Mouse (Mus musculus) midbrain, embryonic 15.5 days (tissue): ENCODE measurements around the gene Uchl3. TPM values are rescaled to one million over a fixed set of nuclear protein-coding genes. Genes with fewer than 3 reads are reported as not detected.

Experiments
- ATAC-seq: fragments of 200-750 bp; cut with Nextera tagmentation; replicated peaks from 2 replicates; pipeline ENCODE4 v1.8.0; 2017; ENCODE audit warnings: moderate TSS enrichment
- H3K27ac ChIP-seq: fragments of 300-500 bp; sonication (generic); 2 replicates; pipeline ENCODE4 v1.5.1; 2015; ENCODE audit warnings: mild to moderate bottlenecking, inconsistent platforms
- H3K27me3 ChIP-seq: fragments of 300-500 bp; sonication (generic); replicated peaks from 2 replicates; pipeline ENCODE4 v1.6.1; 2015; ENCODE audit warnings: inconsistent platforms
- H3K36me3 ChIP-seq: fragments of 300-500 bp; sonication (generic); replicated peaks from 2 replicates; pipeline ENCODE4 v1.6.1; 2015; ENCODE audit warnings: inconsistent platforms
- H3K4me1 ChIP-seq: fragments of 300-500 bp; sonication (generic); 2 replicates; pipeline ENCODE4 v1.6.1; 2015; ENCODE audit warnings: inconsistent platforms
- H3K4me2 ChIP-seq: fragments of 300-500 bp; sonication (generic); 2 replicates; pipeline ENCODE4 v1.6.1; 2015; ENCODE audit warnings: inconsistent platforms, mild to moderate bottlenecking, moderate library complexity
- H3K4me3 ChIP-seq: fragments of 300-500 bp; sonication (generic); 2 replicates; pipeline ENCODE4 v1.5.1; 2015; ENCODE audit warnings: mild to moderate bottlenecking, inconsistent platforms
- H3K9ac ChIP-seq: fragments of 300-500 bp; sonication (generic); 2 replicates; pipeline ENCODE4 v1.6.1; 2015; ENCODE audit warnings: mild to moderate bottlenecking, inconsistent platforms
- H3K9me3 ChIP-seq: fragments of 300-500 bp; sonication (generic); 2 replicates; pipeline ENCODE4 v1.6.1; 2016; ENCODE audit warnings: inconsistent platforms
- WGBS: fragments of 180-500 bp; shearing (Covaris S2); methylation state at CpG from one replicate; pipeline ENCODE4 v1.1.7; 2015; ENCODE audit warnings: mixed read lengths; 5-methylcytosine and 5-hydroxymethylcytosine counted together
- polyA plus RNA-seq: library from polyadenylated mRNA; unstranded; fragments of >200 nt; fragmentation: Nextera tagmentation; extraction: Ambion mirVana; gene quantifications from 2 replicates; pipeline ENCODE4 v1.2.1, GENCODE M21; 2015

Gene Uchl3
- 258 and 269 TPM in 2 replicates for polyA plus RNA-seq

DNA sequence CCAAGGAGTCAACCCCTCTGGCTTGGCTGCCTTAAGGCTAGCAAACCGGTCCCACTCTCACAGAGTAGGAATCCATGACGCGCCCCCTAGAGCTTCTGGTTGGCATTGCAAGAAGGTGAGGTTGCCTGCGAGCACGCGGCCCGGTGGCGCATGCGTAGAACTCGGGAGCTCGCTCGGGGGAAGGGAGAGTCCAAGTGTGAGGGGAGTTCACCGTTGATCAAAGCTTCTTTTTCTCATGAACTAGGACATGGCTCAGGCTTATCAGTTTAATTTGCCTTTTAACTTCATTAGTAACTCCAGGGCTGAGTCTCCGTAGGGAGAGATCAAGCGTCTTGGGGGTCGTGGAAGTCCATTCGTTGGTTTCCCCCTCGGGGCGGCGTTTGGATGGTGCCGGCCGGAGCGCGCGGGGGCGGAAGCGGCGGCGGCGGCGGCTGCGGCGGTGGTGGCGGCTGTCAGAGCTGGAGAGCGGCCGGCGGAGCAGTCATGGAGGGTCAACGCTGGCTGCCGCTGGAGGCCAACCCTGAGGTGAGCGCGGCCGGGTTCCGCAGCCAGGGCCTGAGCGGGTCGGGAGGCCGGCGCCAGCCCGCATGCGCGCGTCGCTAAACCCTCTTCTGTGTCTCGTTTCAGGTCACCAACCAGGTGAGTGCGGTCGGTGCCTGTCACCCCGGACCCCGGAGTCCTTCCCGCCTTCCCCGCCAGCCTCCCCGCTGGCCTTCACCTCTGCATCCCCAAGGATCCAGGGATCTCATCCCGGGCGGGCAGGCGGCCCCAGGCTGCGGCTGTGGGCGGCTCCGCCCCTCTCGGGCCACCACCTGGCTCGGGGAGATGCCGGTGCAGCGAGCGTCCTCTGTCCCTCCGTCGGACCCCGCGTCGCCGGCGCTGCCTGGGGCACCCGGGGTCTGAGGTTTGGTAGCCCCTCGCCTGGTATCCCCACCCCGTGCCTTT lies at the start of gene Uchl3:
TSS of gene Uchl3 (plus strand) at position 387 of the 945 bp plus-strand sequence.
- H3K27ac ChIP-seq = peak within 1 kb of the TSS; percentile 85
- under 1% methylated on average over 81 of the region's 81 CpGs for WGBS
- no peaks in the 10 kb centered on the region for H3K27me3 ChIP-seq
- peak within 1 kb of the TSS; percentile 89 for H3K4me3 ChIP-seq
- H3K9ac ChIP-seq = peak within 1 kb of the TSS; percentile 95
- peak; percentile 92 for ATAC-seq
- H3K36me3 ChIP-seq = no peaks in the 10 kb centered on the region
- no peaks in the 10 kb centered on the region for H3K9me3 ChIP-seq
- H3K4me1 ChIP-seq = peaks cover 12% of the 10 kb centered on the region
- peak within 1 kb of the TSS; percentile 63 for H3K4me2 ChIP-seq

DNA sequence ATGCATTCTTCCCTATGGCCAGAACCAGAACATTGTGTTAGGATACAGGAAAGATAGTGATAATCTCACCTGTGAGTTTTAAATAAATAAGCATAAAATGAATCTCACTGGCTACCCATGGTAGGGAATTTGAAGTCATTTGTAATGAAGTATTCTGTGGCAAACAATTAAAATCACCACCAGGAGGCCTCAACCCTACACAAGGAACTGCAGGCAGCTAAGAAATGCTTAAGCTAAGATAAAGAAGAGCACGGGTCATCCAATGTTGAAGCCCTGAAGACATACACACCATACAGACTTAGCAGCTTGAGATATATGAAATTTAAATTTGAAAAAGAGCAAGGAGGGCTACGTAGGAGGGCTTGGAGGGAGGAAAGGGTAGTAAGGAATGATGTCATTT lies 47.9 kb upstream of the Uchl3 start:
- H3K4me2 ChIP-seq = no peak overlapping the region
- H3K36me3 ChIP-seq = no peaks in the 10 kb centered on the region
- no peak overlapping the region for H3K27ac ChIP-seq
- no peak overlapping the region for H3K4me3 ChIP-seq
- 52% methylated on average over 2 of the region's 2 CpGs for WGBS
- no peak overlapping the region for H3K9ac ChIP-seq
- no peak for ATAC-seq
- H3K27me3 ChIP-seq = no peaks in the 10 kb centered on the region
- no peaks in the 10 kb centered on the region for H3K9me3 ChIP-seq
- H3K4me1 ChIP-seq = peaks cover 12% of the 10 kb centered on the region

DNA sequence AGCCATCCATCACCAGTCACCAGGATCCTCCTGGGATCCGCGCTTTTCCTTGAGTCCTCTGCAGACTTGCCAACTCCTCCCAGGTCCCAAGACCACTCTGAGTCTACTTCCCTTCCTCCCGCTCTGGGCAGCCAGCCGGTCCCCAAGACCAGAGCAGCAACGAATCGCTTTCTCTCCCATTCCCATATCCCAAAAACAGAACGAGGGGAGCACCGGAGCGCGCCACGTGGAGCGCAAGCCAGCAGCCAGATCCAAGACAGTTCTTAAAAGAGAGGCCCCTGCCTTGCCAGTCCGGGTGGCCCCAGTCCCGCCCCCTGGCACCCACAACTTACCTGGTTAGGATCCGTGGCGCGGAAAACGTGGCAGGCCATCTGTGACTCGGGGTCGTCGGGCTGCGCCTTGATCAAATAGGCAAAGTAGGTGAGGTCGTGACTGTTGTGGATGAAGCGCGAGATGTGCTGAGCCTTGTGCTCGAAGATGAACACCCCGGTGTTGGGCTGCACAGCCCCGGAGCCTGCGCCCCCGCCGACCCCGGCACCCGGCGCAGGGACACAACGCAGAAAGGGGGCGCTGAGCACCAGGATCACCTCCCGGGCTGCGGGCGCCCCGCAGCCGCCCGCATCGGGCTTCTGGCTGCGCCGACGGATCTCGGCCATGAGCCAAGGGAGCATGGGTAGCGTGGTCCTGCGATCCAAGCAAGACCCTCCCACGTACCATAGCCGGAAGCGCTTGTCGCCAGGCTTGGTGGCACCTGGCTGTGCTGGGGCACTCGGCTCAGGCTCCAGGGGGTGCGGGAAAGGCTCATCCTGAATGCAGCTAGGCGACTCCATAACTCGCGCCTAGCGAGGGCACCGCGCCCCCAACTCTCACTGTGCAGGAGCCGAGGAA lies 45.9 kb upstream of the Uchl3 start:
- Histone ChIP-seq H3K4me1 (peaks cover 12% of the 10 kb centered on the region), H3K9me3 (no peaks in the 10 kb centered on the region), H3K9ac (peak overlapping the region; percentile 65), H3K27me3 (no peaks in the 10 kb centered on the region), H3K4me3 (peak overlapping the region; percentile 76), H3K36me3 (no peaks in the 10 kb centered on the region), H3K27ac (peak overlapping the region; percentile 74), H3K4me2 (peak overlapping the region; percentile 94)
- under 1% methylated on average over 62 of the region's 62 CpGs for WGBS
- peak; percentile 72 for ATAC-seq

DNA sequence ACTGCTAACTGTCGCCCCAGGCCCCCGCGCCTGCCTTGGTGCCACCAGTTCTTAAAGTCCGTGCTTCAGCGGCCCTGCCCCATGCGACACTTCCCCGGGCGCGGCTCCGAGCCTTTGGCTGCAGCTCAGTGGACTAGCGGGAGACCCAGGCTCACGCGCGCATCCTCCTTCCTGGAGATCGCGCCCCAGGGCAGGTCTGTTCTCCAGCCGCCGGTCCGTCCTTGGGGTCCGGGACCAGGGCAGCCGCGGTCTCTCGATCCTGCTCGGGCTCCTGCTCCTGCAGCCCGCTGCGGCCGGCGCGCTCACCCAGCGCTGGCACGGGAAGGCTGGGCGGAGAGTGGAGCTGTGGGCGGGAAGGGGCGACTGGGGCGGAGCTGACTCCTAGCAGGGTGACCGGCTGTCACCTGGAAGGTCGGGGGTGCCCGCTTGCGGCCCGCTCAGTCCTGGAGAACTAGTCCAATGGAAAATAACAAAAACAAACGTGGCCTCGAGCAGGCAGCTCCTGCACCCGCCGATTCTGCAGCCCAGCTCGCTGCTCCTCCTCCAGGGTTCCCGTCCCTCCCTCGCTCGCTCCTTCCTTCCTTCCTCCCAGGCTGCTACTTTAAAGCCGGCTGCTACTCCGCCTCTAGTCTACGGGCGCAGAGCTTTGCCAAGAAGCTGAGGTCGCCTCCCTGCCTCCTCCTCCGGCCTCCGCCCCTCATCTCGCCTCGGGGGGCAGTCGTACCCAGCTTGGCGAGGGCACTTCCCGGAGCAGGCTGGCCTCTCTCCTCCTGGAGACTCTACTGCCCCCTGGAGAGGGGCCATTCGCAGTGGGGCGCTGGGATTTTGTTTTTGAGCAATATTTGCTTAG lies 45.0 kb upstream of the Uchl3 start, which contains the start of gene Tbc1d4:
TSS of gene Tbc1d4 (minus strand) at position 673 of the 850 bp plus-strand sequence.
- peak within 1 kb of the TSS; percentile 65 for H3K9ac ChIP-seq
- H3K9me3 ChIP-seq = no peaks in the 10 kb centered on the region
- no peaks in the 10 kb centered on the region for H3K27me3 ChIP-seq
- H3K36me3 ChIP-seq = no peaks in the 10 kb centered on the region
- WGBS = under 1% methylated on average over 62 of the region's 62 CpGs
- H3K4me2 ChIP-seq = peak within 1 kb of the TSS; percentile 94
- H3K4me3 ChIP-seq = peak within 1 kb of the TSS; percentile 76
- H3K27ac ChIP-seq = peak within 1 kb of the TSS; percentile 74
- peaks cover 12% of the 10 kb centered on the region for H3K4me1 ChIP-seq
- peak; percentile 91 for ATAC-seq

DNA sequence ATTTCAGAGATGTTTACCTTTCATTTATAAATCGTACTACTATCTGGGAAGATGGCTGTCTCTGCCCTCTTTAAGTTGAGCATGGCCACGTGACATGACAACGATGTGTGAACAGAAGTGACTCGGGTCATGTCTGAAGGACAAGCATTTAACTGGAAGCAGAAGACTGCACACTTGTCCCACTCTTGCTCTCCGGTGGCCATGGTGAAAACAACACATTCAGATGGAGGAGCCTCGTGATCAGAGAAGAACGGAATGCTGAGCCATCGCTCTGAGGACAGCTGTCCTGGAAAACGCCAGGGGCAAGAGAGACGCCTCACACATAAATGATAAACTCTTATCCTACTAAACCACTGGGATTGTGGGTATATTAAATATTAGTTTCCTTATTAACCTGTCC lies 43.1 kb upstream of the Uchl3 start:
- ATAC-seq = no peak
- no peak overlapping the region for H3K27ac ChIP-seq
- no peaks in the 10 kb centered on the region for H3K9me3 ChIP-seq
- no peaks in the 10 kb centered on the region for H3K27me3 ChIP-seq
- H3K9ac ChIP-seq = no peak overlapping the region
- H3K4me1 ChIP-seq = peaks cover 12% of the 10 kb centered on the region
- 87% methylated on average over 10 of the region's 10 CpGs for WGBS
- no peaks in the 10 kb centered on the region for H3K36me3 ChIP-seq
- H3K4me3 ChIP-seq = no peak overlapping the region
- no peak overlapping the region for H3K4me2 ChIP-seq

DNA sequence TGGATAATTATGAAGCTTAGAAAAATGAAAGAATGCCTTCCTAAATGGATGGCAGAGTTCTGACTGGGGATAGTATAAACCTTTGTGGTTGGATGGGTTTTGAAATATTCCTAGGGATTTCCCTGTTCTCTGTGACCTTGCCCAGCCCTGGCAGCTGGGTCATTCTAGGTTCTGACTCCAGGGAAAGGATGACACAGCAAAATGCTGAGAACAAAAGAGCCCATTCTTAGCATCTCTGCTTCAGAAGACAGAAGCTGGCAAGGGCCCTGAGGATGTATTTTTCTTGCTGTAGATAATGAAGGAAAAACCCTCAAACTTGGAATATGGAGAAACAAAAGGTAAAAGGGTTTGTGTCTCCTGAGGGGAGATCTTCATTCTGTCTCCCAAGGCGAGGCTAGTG lies 40.6 kb upstream of the Uchl3 start:
- H3K9ac ChIP-seq = no peak overlapping the region
- H3K27me3 ChIP-seq = no peaks in the 10 kb centered on the region
- no peak overlapping the region for H3K27ac ChIP-seq
- 0 out of 2 replicates have a peak, but pooled peaks cover 2% of the 10 kb centered on the region for H3K4me1 ChIP-seq
- no peak overlapping the region for H3K4me3 ChIP-seq
- ATAC-seq = no peak
- H3K9me3 ChIP-seq = no peaks in the 10 kb centered on the region
- H3K36me3 ChIP-seq = no peaks in the 10 kb centered on the region
- WGBS = 49% methylated on average over 1 of the region's 1 CpGs
- H3K4me2 ChIP-seq = no peak overlapping the region

DNA sequence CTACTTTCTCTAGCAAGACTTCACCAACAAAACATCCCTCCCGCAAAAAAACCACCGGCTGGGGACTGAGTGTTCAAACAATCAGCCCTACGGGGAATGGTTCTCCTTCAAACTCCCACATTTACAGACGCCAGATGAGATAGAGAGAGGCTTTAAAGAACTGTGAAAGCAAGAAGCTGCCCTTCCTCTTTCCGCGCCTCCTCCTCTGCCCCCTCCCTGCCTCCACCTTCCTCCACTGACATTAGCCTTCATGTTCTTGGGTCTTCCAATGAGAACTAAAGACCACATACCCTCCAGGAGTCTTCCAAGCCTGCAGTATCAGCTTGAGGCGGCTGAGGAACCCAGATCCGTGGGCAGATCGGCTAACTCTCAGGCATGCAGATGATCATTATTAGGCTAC lies 37.6 kb upstream of the Uchl3 start:
- Histone ChIP-seq H3K4me1 (no peaks in the 10 kb centered on the region), H3K36me3 (no peaks in the 10 kb centered on the region), H3K27ac (no peak overlapping the region), H3K27me3 (no peaks in the 10 kb centered on the region), H3K9me3 (no peaks in the 10 kb centered on the region), H3K9ac (no peak overlapping the region), H3K4me3 (no peak overlapping the region), H3K4me2 (no peak overlapping the region)
- WGBS = 88% methylated on average over 9 of the region's 9 CpGs
- no peak for ATAC-seq

DNA sequence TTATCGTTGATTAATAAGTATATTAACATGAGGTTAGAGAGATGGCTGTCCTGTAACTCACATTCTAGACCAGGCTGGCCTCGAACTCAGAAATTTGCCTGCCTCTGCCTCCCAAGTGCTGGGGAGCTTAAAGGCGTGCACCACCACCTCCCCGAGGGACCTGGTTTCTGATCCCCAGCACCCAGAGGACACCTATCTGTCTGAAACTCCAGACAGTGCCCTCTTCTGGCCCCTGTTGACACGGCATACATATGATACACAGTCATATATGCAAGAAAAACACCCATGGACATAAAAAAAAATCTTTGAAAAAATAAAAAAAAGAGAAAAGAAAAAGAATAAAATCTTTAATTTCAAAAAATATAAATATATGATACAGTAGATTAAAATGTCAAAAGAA lies 36.1 kb upstream of the Uchl3 start:
- 93% methylated on average over 5 of the region's 5 CpGs for WGBS
- Histone ChIP-seq H3K4me2 (no peak overlapping the region), H3K4me3 (no peak overlapping the region)

DNA sequence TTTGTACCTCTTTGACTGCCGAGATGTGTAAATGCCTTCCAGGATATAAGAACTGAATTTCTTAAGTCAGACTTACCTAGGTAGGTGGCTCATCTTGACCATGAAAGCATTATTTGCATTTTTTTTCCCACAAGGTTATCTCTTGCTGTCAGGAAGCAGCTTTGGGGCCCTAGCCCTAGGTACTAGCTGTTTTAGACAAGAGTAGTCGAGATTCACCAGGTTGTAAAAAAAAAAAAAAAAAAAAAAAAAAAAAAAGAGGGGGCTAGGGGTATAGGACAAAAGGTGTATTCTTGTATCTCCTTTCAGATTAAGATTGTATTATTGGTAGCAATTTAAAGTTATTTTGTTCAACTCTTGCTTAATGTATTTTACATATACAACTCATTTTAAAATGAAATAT lies 23.2 kb upstream of the Uchl3 start:
- no peaks in the 10 kb centered on the region for H3K27me3 ChIP-seq
- ATAC-seq = no peak
- WGBS = 93% methylated on average over 2 of the region's 2 CpGs
- no peaks in the 10 kb centered on the region for H3K9me3 ChIP-seq
- H3K4me2 ChIP-seq = no peak overlapping the region
- no peak overlapping the region for H3K9ac ChIP-seq
- H3K36me3 ChIP-seq = peaks cover 8% of the 10 kb centered on the region; the same call in 1 of the 2 replicates
- no peak overlapping the region for H3K4me3 ChIP-seq
- H3K27ac ChIP-seq = no peak overlapping the region
- H3K4me1 ChIP-seq = no peaks in the 10 kb centered on the region

More for the DNA sequence above, 36.1 kb upstream of the Uchl3 start:
- Histone ChIP-seq H3K9ac (no peak overlapping the region), H3K36me3 (no peaks in the 10 kb centered on the region), H3K4me1 (no peaks in the 10 kb centered on the region), H3K27ac (no peak overlapping the region), H3K27me3 (no peaks in the 10 kb centered on the region), H3K9me3 (no peaks in the 10 kb centered on the region)
- no peak for ATAC-seq

DNA sequence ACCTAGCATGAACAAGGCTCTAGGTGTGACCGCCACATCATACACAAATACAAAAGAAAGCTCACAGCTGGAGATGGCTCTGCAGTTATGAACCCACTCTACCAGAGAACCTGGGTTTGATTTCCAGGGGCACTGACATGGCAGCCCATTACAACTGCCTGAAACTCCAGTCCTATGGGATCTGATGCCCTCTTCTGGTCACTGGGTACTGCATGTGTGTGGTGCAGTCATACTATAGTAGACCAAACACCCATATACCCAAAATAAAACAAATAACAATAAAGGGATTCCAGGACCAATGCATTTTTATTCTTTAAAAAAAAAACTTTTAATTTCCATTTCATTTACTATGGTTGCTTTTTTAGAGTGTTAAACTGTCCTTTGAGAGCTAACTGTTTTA lies 18.0 kb upstream of the Uchl3 start:
- H3K9me3 ChIP-seq = no peaks in the 10 kb centered on the region

DNA sequence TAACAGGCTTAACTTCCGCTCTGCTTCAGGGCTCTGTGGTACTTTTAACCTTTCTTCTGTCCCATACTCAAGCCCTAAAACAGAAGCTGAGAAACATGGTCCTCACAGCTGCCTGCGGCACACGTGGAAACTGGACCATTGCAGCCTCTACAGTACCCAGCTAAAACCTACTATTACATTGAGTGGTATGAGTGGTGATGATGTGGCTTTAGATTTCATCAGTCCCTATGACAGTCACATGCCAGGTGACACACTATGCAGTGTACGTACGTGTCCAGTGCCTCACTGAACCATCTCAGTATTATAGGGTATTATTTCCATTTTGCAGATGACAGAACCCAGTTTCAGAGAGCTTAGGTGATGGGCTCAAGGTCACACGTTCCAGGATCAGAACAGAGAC lies 16.4 kb upstream of the Uchl3 start:
- Histone ChIP-seq H3K36me3 (peaks cover 4% of the 10 kb centered on the region; the same call in 1 of the 2 replicates), H3K4me3 (no peak overlapping the region), H3K4me1 (peaks cover 11% of the 10 kb centered on the region), H3K9me3 (no peaks in the 10 kb centered on the region), H3K4me2 (no peak overlapping the region), H3K27ac (no peak overlapping the region), H3K9ac (no peak overlapping the region), H3K27me3 (no peaks in the 10 kb centered on the region)
- 93% methylated on average over 6 of the region's 6 CpGs for WGBS
- ATAC-seq = no peak

More for the DNA sequence above, 18.0 kb upstream of the Uchl3 start:
- 97% methylated on average over 1 of the region's 1 CpGs for WGBS
- Histone ChIP-seq H3K9ac (no peak overlapping the region), H3K4me1 (peaks cover 11% of the 10 kb centered on the region), H3K27ac (no peak overlapping the region), H3K27me3 (no peaks in the 10 kb centered on the region), H3K4me2 (no peak overlapping the region), H3K4me3 (no peak overlapping the region), H3K36me3 (peaks cover 8% of the 10 kb centered on the region; the same call in 1 of the 2 replicates)
- no peak for ATAC-seq
